ENCODE assay signal across 17 mouse cellular contexts in genomic region chr9:23187181-23187580, GRCm38 (mm10). TPM values are rescaled to one million over a fixed set of nuclear protein-coding genes. Genes with fewer than 3 reads are reported as not detected.
"Had no signal": no experiment of that assay in that cellular context is flagged by ENCODE, and none has a peak within 500 bp of the region (broad histone marks: within the 10 kb centered on the region; RNA-seq: fewer than 3 reads in every experiment).

No protein-coding gene starts in this region.

- DNase-seq: heart, postnatal 10 days; heart, postnatal 14 days; heart, postnatal 36 days; heart, postnatal 4 days; kidney, adult 11 months; kidney, adult 18-20 months; kidney, adult 2 months; kidney, adult 8-10 months; kidney, adult 9 months; kidney, postnatal 10 days; kidney, postnatal 14 days; kidney, postnatal 25 days; kidney, postnatal 36 days; kidney, postnatal 4 days; layer of hippocampus, adult 9-11 months; layer of hippocampus, postnatal 36 days had no signal

RNA-seq across cellular contexts. Expression of gene Bmper, which starts 35.7 kb away (rescaled TPM):
- total RNA-seq: hematopoietic stem cell, adult 5-6 weeks had no signal
